Mouse (Mus musculus): ENCODE data around the gene Krtcap3. TPM values are rescaled to one million over a fixed set of nuclear protein-coding genes. Genes with fewer than 3 reads are reported as not detected.
A peak's percentile ranks its signal among the peaks of the same experiment; 100 is the strongest.

Gene Krtcap3
- polyA plus RNA-seq, 1 experiment from 2014 or later: 3.9 TPM

DNA sequence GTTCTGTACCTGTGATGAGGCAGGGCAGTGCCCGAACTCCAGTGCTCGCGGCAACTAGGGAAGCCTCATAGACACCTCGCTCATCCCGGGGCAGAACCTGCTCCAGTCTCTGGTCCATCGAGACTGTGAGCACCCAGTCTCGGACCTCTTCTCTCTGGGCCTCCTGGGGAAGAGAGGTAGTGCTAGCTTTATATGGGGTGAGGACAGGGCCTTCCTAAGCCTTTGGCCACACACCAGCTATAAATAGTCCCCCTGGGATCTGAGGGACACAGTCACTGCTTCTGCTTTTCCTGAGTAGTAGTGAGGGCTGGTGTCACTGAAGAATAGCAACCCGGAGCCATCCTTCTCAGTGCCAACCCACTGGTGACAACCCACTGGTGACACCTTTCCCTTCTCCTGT, 2.3 kb downstream of the Krtcap3 start:
- no peak for ATAC-seq (ENCODE audit: insufficient read depth)
- Histone ChIP-seq H3K4me3 (replicated peaks) (no peak overlapping the region), H3K27me3 (no peaks in the 10 kb centered on the region), H3K36me3 (replicated peaks) (peaks cover 31% of the 10 kb centered on the region), H3K27ac (replicated peaks) (no peak overlapping the region), H3K9me3 (replicated peaks) (no peaks in the 10 kb centered on the region), H3K4me2 (no peak overlapping the region), H3K9ac (no peak overlapping the region), H3K4me1 (replicated peaks) (peaks cover 34% of the 10 kb centered on the region)
- 80% methylated on average over 8 of the region's 8 CpGs for WGBS (ENCODE audit: insufficient replicate concordance)

- WGBS (ENCODE audit: insufficient replicate concordance): 58% methylated on average over 7 of the region's 7 CpGs
- Histone ChIP-seq H3K27ac (replicated peaks) (no peak overlapping the region), H3K27me3 (no peaks in the 10 kb centered on the region), H3K4me1 (replicated peaks) (peaks cover 34% of the 10 kb centered on the region), H3K4me3 (replicated peaks) (no peak overlapping the region), H3K4me2 (no peak overlapping the region), H3K9me3 (replicated peaks) (no peaks in the 10 kb centered on the region), H3K9ac (no peak overlapping the region), H3K36me3 (replicated peaks) (peaks cover 25% of the 10 kb centered on the region)
- ATAC-seq (ENCODE audit: insufficient read depth): no peak
Measured at GRCm38 (mm10) chr5:31254452-31254851, 3.0 kb downstream of the Krtcap3 start.

DNA sequence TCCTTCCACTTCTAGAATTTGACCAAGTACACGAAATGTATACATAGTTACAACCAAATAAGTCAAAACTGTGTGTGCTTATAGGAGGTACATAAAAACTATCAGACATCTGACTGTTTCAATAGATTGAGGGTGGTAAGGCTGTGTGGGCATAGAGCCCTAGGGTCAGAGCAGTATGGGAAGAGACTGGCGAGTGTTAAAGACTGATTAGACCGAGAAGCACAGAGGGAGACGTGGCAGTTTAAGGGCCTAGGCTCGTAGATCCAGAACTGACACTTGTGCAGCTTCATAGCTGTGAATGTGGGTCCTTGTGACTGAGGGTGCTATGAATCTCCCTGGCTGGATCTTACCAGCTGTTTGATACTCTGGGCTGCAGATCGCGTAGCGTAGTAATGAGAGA, 3.4 kb downstream of the Krtcap3 start:
- Histone ChIP-seq H3K4me1 (replicated peaks) (peaks cover 34% of the 10 kb centered on the region), H3K4me2 (no peak overlapping the region), H3K9ac (no peak overlapping the region), H3K36me3 (replicated peaks) (peaks cover 20% of the 10 kb centered on the region), H3K9me3 (replicated peaks) (no peaks in the 10 kb centered on the region), H3K27me3 (no peaks in the 10 kb centered on the region), H3K4me3 (replicated peaks) (no peak overlapping the region), H3K27ac (replicated peaks) (0 out of 2 replicates have a peak overlapping the region, but pooled peaks have one; percentile 11)
- ATAC-seq (ENCODE audit: insufficient read depth): no peak
- WGBS (ENCODE audit: insufficient replicate concordance): 55% methylated on average over 8 of the region's 8 CpGs

DNA sequence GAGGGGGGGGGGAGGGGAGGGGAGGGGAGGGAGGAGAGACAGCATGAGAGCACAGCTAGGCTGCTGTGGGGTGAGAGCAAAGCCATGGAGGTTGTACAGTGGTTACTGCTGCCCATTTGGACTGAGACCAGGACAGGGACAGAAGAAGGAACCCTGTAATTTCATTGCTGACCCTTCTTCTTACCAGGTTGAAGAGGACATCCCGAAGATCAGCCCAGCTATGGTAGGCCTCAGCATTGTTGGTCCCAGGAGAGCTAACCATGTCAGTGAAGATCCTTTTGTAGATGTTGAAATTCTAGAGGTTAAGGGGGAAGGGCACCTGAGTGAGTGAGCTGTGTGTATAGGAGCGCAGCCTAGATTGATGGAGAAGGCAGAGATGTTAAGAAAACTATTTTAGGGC, 3.9 kb downstream of the Krtcap3 start:
- Histone ChIP-seq H3K4me3 (replicated peaks) (no peak overlapping the region), H3K36me3 (replicated peaks) (peaks cover 15% of the 10 kb centered on the region), H3K27me3 (no peaks in the 10 kb centered on the region), H3K9me3 (replicated peaks) (no peaks in the 10 kb centered on the region), H3K27ac (replicated peaks) (no peak overlapping the region), H3K9ac (no peak overlapping the region), H3K4me2 (no peak overlapping the region), H3K4me1 (replicated peaks) (peaks cover 34% of the 10 kb centered on the region)
- 82% methylated on average over 2 of the region's 2 CpGs for WGBS (ENCODE audit: insufficient replicate concordance)
- no peak for ATAC-seq (ENCODE audit: insufficient read depth)

DNA sequence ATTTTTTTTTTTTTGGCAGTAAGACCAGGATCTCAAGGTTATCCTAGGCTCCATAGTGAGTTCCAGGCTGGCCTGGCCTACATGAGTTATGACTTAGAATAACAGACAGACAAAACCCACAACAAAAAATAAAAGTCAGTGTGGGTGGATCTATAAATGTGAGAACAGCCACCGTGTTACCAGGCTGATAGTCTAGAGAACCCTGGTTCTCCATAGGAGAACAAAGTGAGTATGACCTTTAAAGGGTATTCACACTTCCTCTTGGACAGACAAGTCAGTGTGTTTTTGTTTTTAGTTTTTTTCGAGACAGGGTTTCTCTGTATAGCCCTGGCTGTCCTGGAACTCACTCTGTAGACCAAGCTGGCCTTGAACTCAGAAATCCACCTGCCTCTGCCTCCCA, 4.5 kb downstream of the Krtcap3 start:
- H3K4me3 ChIP-seq (replicated peaks): no peak overlapping the region

GRCm38 (mm10) chr5:31257616-31258015, 6.1 kb downstream of the Krtcap3 start:
- Histone ChIP-seq H3K4me3 (replicated peaks) (no peak overlapping the region), H3K36me3 (replicated peaks) (no peaks in the 10 kb centered on the region), H3K4me2 (no peak overlapping the region), H3K27me3 (no peaks in the 10 kb centered on the region), H3K9me3 (replicated peaks) (no peaks in the 10 kb centered on the region), H3K9ac (no peak overlapping the region), H3K4me1 (replicated peaks) (peaks cover 21% of the 10 kb centered on the region), H3K27ac (replicated peaks) (no peak overlapping the region)
- 71% methylated on average over 11 of the region's 11 CpGs for WGBS (ENCODE audit: insufficient replicate concordance)
- ATAC-seq (ENCODE audit: insufficient read depth): no peak

More for the DNA sequence above, 4.5 kb downstream of the Krtcap3 start:
- H3K4me1 ChIP-seq (replicated peaks): peaks cover 34% of the 10 kb centered on the region
- H3K4me2 ChIP-seq: no peak overlapping the region
- H3K36me3 ChIP-seq (replicated peaks): peaks cover 9% of the 10 kb centered on the region
- no peak overlapping the region for H3K9ac ChIP-seq
- H3K27ac ChIP-seq (replicated peaks): no peak overlapping the region
- H3K9me3 ChIP-seq (replicated peaks): no peaks in the 10 kb centered on the region
- ATAC-seq (ENCODE audit: insufficient read depth): no peak
- H3K27me3 ChIP-seq: no peaks in the 10 kb centered on the region
- whole genome bisulfite sequencing (ENCODE audit: insufficient replicate concordance): 61% methylated on average over 2 of the region's 2 CpGs

GRCm38 (mm10) chr5:31266101-31266500, 14.6 kb downstream of the Krtcap3 start:
- H3K36me3 ChIP-seq (replicated peaks): no peaks in the 10 kb centered on the region
- no peak for ATAC-seq (ENCODE audit: insufficient read depth)
- WGBS (ENCODE audit: insufficient replicate concordance): 70% methylated on average over 7 of the region's 7 CpGs

DNA sequence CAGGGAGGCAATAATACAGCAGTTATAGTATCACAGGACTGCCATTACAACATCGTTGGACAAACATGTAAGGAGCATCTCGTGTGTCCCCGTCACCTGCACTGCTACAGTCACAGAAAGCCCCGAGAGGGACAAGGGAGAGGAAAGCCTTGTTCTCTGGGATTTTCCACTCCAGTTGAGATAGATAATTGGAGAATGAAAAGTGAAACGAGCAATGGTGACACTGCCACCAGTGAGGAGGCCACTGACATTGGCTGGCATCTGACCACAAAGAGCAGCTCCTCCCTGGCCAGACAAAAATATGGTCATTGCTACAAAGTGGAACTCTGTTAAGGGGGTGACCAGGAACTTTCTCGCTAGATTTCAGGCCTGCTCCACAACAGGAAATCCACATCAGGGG, 16.2 kb downstream of the Krtcap3 start:
- H3K27me3 ChIP-seq: no peaks in the 10 kb centered on the region
- no peaks in the 10 kb centered on the region for H3K36me3 ChIP-seq (replicated peaks)
- H3K9me3 ChIP-seq (replicated peaks): no peaks in the 10 kb centered on the region
- no peak overlapping the region for H3K9ac ChIP-seq
- H3K4me1 ChIP-seq (replicated peaks): no peaks in the 10 kb centered on the region
- no peak overlapping the region for H3K4me3 ChIP-seq (replicated peaks)
- H3K27ac ChIP-seq (replicated peaks): no peak overlapping the region
- ATAC-seq (ENCODE audit: insufficient read depth): no peak
- 50% methylated on average over 6 of the region's 6 CpGs for WGBS (ENCODE audit: insufficient replicate concordance)
- H3K4me2 ChIP-seq: no peak overlapping the region

More at GRCm38 (mm10) chr5:31266101-31266500, 14.6 kb downstream of the Krtcap3 start:
- no peaks in the 10 kb centered on the region for H3K4me1 ChIP-seq (replicated peaks)
- no peak overlapping the region for H3K27ac ChIP-seq (replicated peaks)
- no peaks in the 10 kb centered on the region for H3K27me3 ChIP-seq
- H3K4me3 ChIP-seq (replicated peaks): no peak overlapping the region
- H3K9ac ChIP-seq: no peak overlapping the region
- no peaks in the 10 kb centered on the region for H3K9me3 ChIP-seq (replicated peaks)
- H3K4me2 ChIP-seq: no peak overlapping the region

- no peak for ATAC-seq (ENCODE audit: insufficient read depth)
- H3K36me3 ChIP-seq (replicated peaks): no peaks in the 10 kb centered on the region
- no peak overlapping the region for H3K9ac ChIP-seq
- no peak overlapping the region for H3K27ac ChIP-seq (replicated peaks)
- H3K9me3 ChIP-seq (replicated peaks): no peaks in the 10 kb centered on the region
- H3K4me2 ChIP-seq: no peak overlapping the region
- H3K4me3 ChIP-seq (replicated peaks): no peak overlapping the region
- no peaks in the 10 kb centered on the region for H3K4me1 ChIP-seq (replicated peaks)
- WGBS (ENCODE audit: insufficient replicate concordance): 60% methylated on average over 6 of the region's 6 CpGs
- H3K27me3 ChIP-seq: no peaks in the 10 kb centered on the region
Measured at GRCm38 (mm10) chr5:31273018-31273417, 21.5 kb downstream of the Krtcap3 start.

DNA sequence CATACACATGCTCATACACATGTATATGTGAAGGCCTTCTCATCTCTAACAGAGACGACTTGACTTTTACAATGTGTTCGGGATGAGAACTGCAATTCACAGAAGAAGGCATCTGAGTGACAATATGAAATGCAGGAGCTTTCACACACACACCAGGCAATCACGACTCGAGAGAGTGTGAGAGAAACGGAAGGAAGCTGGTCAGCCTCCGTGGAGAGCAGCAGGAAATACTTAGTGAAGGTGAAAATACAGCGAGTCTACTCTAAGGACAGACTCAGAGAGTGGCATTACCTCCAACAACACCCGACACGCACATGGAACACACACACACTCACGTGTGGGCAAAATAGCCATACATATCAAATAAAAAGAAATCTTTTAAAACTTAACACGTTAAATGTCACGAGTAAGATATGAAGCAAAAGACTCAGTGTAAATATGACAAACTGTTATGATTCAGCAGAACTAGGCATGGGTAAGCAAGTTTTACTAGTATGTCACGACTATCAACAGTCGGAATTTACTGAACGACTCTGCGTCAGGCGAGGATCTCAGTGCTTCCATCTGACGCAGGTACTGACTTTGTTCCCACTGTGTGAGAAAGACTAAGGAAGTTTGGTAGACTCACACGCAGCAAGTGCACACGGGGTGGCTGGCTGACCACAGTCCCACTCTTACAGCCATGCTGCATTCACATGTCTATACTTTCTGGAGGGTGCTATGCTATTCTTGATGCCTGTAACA, 27.9 kb downstream of the Krtcap3 start:
- no peak for ATAC-seq (ENCODE audit: insufficient read depth)
- Histone ChIP-seq H3K9ac (no peak overlapping the region), H3K27me3 (no peaks in the 10 kb centered on the region), H3K27ac (replicated peaks) (no peak overlapping the region), H3K4me3 (replicated peaks) (no peak overlapping the region), H3K9me3 (replicated peaks) (no peaks in the 10 kb centered on the region), H3K4me2 (no peak overlapping the region), H3K4me1 (replicated peaks) (no peaks in the 10 kb centered on the region), H3K36me3 (replicated peaks) (0 out of 2 replicates have a peak, but pooled peaks cover 5% of the 10 kb centered on the region)
- WGBS (ENCODE audit: insufficient replicate concordance): 53% methylated on average over 20 of the region's 20 CpGs

DNA sequence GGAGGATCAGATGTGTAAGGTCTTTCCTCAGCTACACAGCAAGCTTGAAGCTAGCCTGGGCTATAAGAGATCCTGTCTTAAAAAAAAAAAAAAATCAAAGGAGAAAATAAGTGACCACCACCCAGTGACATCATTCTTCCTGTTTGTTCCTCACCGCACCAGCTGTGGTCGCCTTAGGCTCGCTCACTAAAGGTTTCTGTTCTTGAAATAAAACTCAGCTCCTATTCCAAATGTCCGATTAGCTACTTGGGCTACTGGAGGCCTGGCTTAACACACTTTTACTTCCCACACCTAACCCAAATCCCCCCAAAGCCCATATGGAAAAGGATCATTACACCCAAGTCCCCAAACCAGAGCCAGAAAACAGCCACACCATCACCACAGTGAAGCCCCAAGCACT, 36.7 kb downstream of the Krtcap3 start:
- H3K4me1 ChIP-seq (replicated peaks): peaks cover 28% of the 10 kb centered on the region
- no peak overlapping the region for H3K4me2 ChIP-seq
- H3K27me3 ChIP-seq: no peaks in the 10 kb centered on the region
- 0 out of 2 replicates have a peak, but pooled peaks cover 7% of the 10 kb centered on the region for H3K36me3 ChIP-seq (replicated peaks)
- no peak overlapping the region for H3K4me3 ChIP-seq (replicated peaks)
- no peak overlapping the region for H3K9ac ChIP-seq
- H3K9me3 ChIP-seq (replicated peaks): no peaks in the 10 kb centered on the region
- ATAC-seq (ENCODE audit: insufficient read depth): no peak
- H3K27ac ChIP-seq (replicated peaks): no peak overlapping the region
- WGBS (ENCODE audit: insufficient replicate concordance): 34% methylated on average over 4 of the region's 4 CpGs

DNA sequence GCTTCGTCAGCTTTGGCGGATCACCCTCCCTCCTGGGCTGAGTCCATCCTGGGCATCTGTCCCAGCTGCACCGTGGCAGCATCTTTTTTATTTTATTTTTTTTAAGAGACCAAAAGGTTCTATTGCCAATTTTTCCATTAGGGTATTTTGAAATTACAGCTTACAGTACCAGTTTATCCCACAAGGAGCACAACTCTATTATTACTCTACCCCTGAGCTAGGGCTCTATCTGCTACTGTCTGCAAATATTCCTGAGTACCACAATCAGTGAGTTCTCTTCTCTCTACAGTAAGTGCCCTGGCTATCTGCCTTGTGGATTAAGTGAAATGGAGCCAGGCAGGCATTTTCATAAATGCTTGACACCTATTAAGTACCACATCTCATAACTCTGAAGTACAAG, 37.2 kb downstream of the Krtcap3 start:
- no peak overlapping the region for H3K9ac ChIP-seq
- H3K4me2 ChIP-seq: no peak overlapping the region
- H3K27ac ChIP-seq (replicated peaks): no peak overlapping the region
- H3K4me1 ChIP-seq (replicated peaks): peaks cover 28% of the 10 kb centered on the region
- peaks cover 4% of the 10 kb centered on the region; the same call in 1 of the 2 replicates for H3K27me3 ChIP-seq
- WGBS (ENCODE audit: insufficient replicate concordance): 51% methylated on average over 3 of the region's 3 CpGs
- no peak overlapping the region for H3K4me3 ChIP-seq (replicated peaks)
- H3K9me3 ChIP-seq (replicated peaks): no peaks in the 10 kb centered on the region
- H3K36me3 ChIP-seq (replicated peaks): 0 out of 2 replicates have a peak, but pooled peaks cover 5% of the 10 kb centered on the region
- no peak for ATAC-seq (ENCODE audit: insufficient read depth)
